Mouse (Mus musculus) limb, embryonic 15.5 days (tissue): Measurements from ENCODE around the gene Olfr644. TPM values are rescaled to one million over a fixed set of nuclear protein-coding genes. Genes with fewer than 3 reads are reported as not detected.

Experiments
- ATAC-seq: fragments of 200-750 bp; cut with Nextera tagmentation; 2 replicates; pipeline ENCODE4 v1.8.0; 2017; ENCODE audit warnings: low read depth, moderate TSS enrichment; ENCODE audit not compliant: insufficient number of reproducible peaks, low FRiP score, low TSS enrichment
- H3K27ac ChIP-seq: fragments of 300-500 bp; sonication (generic); 2 replicates; pipeline ENCODE4 v1.5.1; 2015; ENCODE audit warnings: moderate library complexity, mild to moderate bottlenecking, inconsistent platforms
- H3K27me3 ChIP-seq: fragments of 300-500 bp; sonication (generic); 2 replicates; pipeline ENCODE4 v1.6.1; 2015; ENCODE audit warnings: inconsistent platforms
- H3K36me3 ChIP-seq: fragments of 300-500 bp; sonication (generic); 2 replicates; pipeline ENCODE4 v1.6.1; 2015; ENCODE audit warnings: inconsistent platforms
- H3K4me1 ChIP-seq: fragments of 300-500 bp; sonication (generic); 2 replicates; pipeline ENCODE4 v1.6.1; 2015; ENCODE audit warnings: inconsistent platforms
- H3K4me2 ChIP-seq: fragments of 300-500 bp; sonication (generic); 2 replicates; pipeline ENCODE4 v1.6.1; 2015; ENCODE audit warnings: mild to moderate bottlenecking, inconsistent platforms
- H3K4me3 ChIP-seq: fragments of 300-500 bp; sonication (generic); 2 replicates; pipeline ENCODE4 v1.5.1; 2015; ENCODE audit warnings: mild to moderate bottlenecking, inconsistent platforms
- H3K9ac ChIP-seq: fragments of 300-500 bp; sonication (generic); 2 replicates; pipeline ENCODE4 v1.6.1; 2015; ENCODE audit warnings: inconsistent platforms
- H3K9me3 ChIP-seq: fragments of 300-500 bp; sonication (generic); 2 replicates; pipeline ENCODE4 v1.6.1; 2016; ENCODE audit warnings: inconsistent platforms
- WGBS: fragments of 180-500 bp; shearing (Covaris S2); methylation state at CpG from one replicate; pipeline ENCODE4 v1.1.7; 2015; 5-methylcytosine and 5-hydroxymethylcytosine counted together
- polyA plus RNA-seq: library from polyadenylated mRNA; unstranded; fragments of >200 nt; fragmentation: Nextera tagmentation; extraction: Ambion mirVana; gene quantifications from 2 replicates; pipeline ENCODE4 v1.2.1, GENCODE M21; 2015

The Olfr644 gene
- not detected in 2 replicates for polyA plus RNA-seq

DNA sequence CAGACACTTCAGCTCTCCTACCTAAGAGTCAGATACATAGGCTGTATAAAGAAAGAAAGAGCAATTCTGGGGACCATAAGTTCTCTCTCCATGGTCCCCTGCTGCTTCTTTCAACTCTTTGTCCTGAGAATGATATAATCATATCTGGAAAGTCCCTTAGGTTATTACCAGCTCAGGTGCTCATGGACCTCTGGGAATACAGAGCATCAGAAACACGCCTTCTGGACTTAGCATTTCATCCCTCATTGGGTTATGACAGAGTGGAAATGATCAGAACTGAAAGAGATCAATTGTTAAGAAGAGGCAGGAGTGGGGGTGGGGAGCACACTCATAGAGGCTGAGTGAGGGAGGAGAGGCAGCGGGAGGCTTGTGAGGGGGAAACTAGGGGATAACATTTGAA, at the start of gene Olfr644:
Gene Olfr644 (minus strand): TSS at position 101 of the 400 bp plus-strand sequence.
- WGBS, result 63% methylated on average over 2 of the region's 2 CpGs
- H3K4me1 ChIP-seq, result no peaks in the 10 kb centered on the region
- no peak within 1 kb of the TSS for H3K4me2 ChIP-seq
- H3K9ac ChIP-seq, result no peak within 1 kb of the TSS
- H3K36me3 ChIP-seq, result no peaks in the 10 kb centered on the region
- no peaks in the 10 kb centered on the region for H3K9me3 ChIP-seq
- H3K4me3 ChIP-seq, result no peak within 1 kb of the TSS
- ATAC-seq, result no peak
- no peak within 1 kb of the TSS for H3K27ac ChIP-seq
- no peaks in the 10 kb centered on the region for H3K27me3 ChIP-seq

DNA sequence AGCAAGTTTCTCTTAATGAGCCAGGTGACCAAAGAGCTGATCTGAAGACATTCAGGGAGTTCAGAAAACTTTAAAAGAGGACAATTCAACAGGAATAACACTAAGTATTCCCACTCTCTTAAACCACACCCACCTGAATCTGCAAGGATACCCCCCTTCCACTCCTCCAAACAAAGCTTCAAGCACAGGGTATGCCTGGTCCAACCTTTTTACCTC, 33.0 kb upstream of the Olfr644 start, which contains the start of gene Olfr646:
Gene Olfr646 (plus strand): TSS at position 117 of the 216 bp plus-strand sequence.
- no peak within 1 kb of the TSS for H3K4me3 ChIP-seq
- H3K4me1 ChIP-seq, result no peaks in the 10 kb centered on the region
- H3K36me3 ChIP-seq, result no peaks in the 10 kb centered on the region
- ATAC-seq, result no peak
- H3K4me2 ChIP-seq, result no peak within 1 kb of the TSS
- H3K9ac ChIP-seq, result no peak within 1 kb of the TSS
- H3K27me3 ChIP-seq, result no peaks in the 10 kb centered on the region
- no peak within 1 kb of the TSS for H3K27ac ChIP-seq
- H3K9me3 ChIP-seq, result no peaks in the 10 kb centered on the region

DNA sequence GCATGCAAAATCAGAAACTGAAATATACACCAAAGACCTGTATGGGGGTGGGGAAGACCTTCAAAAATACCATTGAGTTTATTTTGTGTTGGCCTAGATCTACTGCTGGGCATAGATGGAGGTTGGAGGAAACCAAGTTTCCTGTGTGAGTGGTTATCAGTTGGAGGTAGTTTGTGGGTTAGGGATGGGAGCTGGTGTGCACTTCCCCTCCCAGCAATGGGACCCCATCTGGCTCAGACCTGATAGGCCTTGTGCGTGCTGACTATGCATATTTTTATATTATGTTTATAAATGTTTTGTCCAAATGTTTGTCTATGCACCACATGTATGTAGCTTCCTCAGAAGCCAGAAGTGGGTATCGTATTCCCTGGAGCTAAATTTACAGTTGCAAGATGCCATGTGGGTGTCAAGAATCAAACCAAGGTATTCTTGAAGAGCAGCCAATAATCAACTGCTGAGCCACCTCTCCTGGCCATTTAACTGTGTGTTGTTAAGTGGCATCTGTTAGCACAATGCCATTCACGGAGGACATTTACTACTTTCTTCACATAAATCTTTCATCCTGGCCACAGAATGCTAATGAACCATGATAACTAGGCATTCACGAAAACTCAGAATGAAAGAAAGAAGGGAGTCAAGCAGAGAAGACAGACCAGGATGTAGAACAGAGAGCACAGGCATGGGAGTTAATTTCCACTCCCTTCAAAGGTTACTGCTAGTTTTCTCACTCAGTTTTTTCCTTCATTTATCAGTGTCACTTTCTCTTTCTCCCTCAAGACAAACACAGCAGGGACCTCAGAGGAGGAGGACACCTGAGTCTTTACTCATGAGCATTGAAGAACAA, 32.5 kb upstream of the Olfr644 start:
- H3K9ac ChIP-seq, result no peak overlapping the region
- H3K36me3 ChIP-seq, result no peaks in the 10 kb centered on the region
- no peak overlapping the region for H3K4me2 ChIP-seq
- no peak for ATAC-seq
- no peaks in the 10 kb centered on the region for H3K9me3 ChIP-seq
- H3K27ac ChIP-seq, result no peak overlapping the region
- no peaks in the 10 kb centered on the region for H3K27me3 ChIP-seq
- 37% methylated on average over 4 of the region's 4 CpGs for WGBS
- H3K4me1 ChIP-seq, result no peaks in the 10 kb centered on the region
- no peak overlapping the region for H3K4me3 ChIP-seq

DNA sequence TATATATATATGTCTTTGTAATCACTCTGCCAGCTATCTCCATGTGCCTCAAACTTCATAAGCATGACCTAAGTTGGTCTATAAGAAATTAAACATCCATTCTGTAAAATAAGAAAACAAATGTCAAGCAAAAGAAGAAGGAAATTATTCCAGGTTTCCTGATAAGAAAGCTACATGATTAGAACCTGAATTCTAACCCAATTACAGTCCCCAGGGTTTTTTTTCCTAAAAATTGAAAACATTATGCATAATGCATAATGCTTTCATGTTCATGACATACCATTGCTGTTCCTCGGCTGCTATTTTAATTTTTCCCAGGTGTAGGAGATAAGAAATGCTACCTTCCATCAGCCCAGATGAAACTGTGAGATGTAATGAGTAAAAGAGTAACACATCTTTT, 13.7 kb upstream of the Olfr644 start, which contains the start of gene Olfr645:
Gene Olfr645 (minus strand): TSS at position 101 of the 400 bp plus-strand sequence.
- WGBS, result 71% methylated on average over 1 of the region's 1 CpGs
- ATAC-seq, result no peak
- Histone ChIP-seq H3K27me3 (no peaks in the 10 kb centered on the region), H3K4me3 (no peak within 1 kb of the TSS), H3K36me3 (no peaks in the 10 kb centered on the region), H3K9ac (no peak within 1 kb of the TSS), H3K4me2 (no peak within 1 kb of the TSS), H3K27ac (no peak within 1 kb of the TSS), H3K9me3 (no peaks in the 10 kb centered on the region), H3K4me1 (no peaks in the 10 kb centered on the region)

DNA sequence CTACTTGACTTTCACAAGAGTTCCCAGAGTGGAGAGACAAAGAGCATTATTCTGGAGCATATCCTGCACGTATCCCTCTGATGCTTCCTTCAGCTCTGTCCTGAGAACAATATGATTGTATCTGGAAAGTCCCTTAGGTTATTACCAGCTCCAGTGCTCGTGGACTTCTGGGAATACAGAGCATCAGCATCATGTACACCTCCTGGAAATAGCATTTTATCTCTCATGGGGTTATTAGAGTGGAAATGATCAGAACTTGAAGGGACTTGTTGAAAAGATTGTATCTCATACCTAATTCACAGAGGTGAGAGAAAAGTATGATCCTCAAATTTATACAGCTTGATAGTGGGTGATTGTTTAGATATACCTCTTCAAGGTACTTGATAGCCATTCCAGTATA, 10.3 kb downstream of the Olfr644 start, which contains the start of gene 4930516K23Rik:
Gene 4930516K23Rik (minus strand): TSS at position 101 of the 400 bp plus-strand sequence.
- H3K9me3 ChIP-seq, result no peaks in the 10 kb centered on the region
- no peak within 1 kb of the TSS for H3K4me3 ChIP-seq
- no peaks in the 10 kb centered on the region for H3K27me3 ChIP-seq
- H3K9ac ChIP-seq, result no peak within 1 kb of the TSS
- no peak within 1 kb of the TSS for H3K4me2 ChIP-seq
- no peak within 1 kb of the TSS for H3K27ac ChIP-seq
- WGBS, result 51% methylated on average over 2 of the region's 2 CpGs
- ATAC-seq, result no peak
- H3K36me3 ChIP-seq, result no peaks in the 10 kb centered on the region
- no peaks in the 10 kb centered on the region for H3K4me1 ChIP-seq

DNA sequence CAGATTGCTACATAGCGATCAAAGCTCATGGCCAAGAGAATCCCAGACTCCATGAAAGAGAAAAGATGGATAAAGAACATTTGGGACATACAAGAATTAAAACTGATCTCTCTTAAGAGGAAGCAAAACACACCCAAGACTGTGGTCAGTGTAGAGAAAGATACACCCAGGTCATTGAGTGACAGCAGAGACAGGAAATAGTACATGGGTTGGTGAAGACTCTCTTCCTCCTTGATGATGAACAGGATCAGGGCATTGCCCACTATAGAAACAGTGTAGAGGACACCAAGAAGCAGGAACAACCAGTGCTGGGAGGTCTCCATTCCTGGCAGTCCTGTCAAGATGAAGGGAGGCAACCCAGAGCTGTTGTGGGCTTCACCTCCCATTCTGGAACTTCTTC, 12.5 kb downstream of the Olfr644 start:
- ATAC-seq, result no peak
- Histone ChIP-seq H3K27ac (no peak overlapping the region), H3K4me2 (no peak overlapping the region), H3K9ac (no peak overlapping the region), H3K27me3 (no peaks in the 10 kb centered on the region), H3K9me3 (no peaks in the 10 kb centered on the region), H3K36me3 (no peaks in the 10 kb centered on the region), H3K4me1 (no peaks in the 10 kb centered on the region), H3K4me3 (no peak overlapping the region)
- 84% methylated on average over 1 of the region's 1 CpGs for WGBS

DNA sequence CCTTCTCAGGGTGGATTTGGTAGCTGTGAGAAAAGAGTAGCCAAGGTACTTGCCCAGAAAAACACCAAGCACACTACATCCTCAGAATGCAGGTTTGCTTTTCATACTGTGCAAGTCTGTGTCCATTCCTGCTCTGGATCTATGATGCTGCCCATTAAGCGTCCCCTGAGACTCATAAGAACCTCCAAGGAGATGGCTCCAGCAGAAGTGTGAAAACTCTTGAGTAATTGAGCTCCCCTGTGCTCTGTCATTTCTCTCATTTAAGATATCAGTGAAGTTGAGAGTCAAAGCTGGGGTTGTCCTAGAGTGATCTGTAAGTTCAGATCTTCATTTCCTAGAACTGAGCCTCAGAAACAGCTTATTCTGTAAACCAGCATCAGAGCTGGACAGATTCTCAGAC, 19.1 kb downstream of the Olfr644 start, which contains the start of gene Olfr642:
Gene Olfr642 (minus strand): TSS at position 101 of the 400 bp plus-strand sequence.
- no peaks in the 10 kb centered on the region for H3K4me1 ChIP-seq
- no peak within 1 kb of the TSS for H3K4me3 ChIP-seq
- no peak within 1 kb of the TSS for H3K4me2 ChIP-seq
- ATAC-seq, result no peak
- WGBS, result 63% methylated on average over 1 of the region's 1 CpGs
- no peak within 1 kb of the TSS for H3K9ac ChIP-seq
- no peak within 1 kb of the TSS for H3K27ac ChIP-seq
- no peaks in the 10 kb centered on the region for H3K9me3 ChIP-seq
- H3K36me3 ChIP-seq, result no peaks in the 10 kb centered on the region
- H3K27me3 ChIP-seq, result no peaks in the 10 kb centered on the region

DNA sequence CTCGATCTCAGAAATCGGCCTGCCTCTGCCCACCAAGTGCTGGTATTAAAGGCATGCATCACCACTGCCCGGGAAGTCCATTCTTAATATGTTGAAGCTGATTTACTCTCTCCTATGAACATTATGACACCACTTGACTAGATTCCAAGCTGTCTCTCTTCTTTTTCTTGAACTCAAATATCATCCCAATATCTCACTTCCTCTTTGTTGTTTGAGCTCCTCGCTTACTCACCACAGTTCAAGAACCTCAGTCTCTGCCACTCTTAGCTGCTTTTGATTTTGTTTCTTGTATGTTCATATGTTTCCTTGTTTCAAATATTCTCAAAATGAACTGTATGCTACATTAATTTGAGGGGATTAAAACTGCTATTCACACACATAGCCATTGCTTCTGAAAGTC, 20.9 kb downstream of the Olfr644 start:
- WGBS, result 89% methylated on average over 4 of the region's 4 CpGs
- H3K4me1 ChIP-seq, result no peaks in the 10 kb centered on the region
- ATAC-seq, result no peak
- H3K4me3 ChIP-seq, result no peak overlapping the region
- H3K27me3 ChIP-seq, result no peaks in the 10 kb centered on the region
- no peak overlapping the region for H3K9ac ChIP-seq
- no peaks in the 10 kb centered on the region for H3K9me3 ChIP-seq
- no peaks in the 10 kb centered on the region for H3K36me3 ChIP-seq
- H3K27ac ChIP-seq, result no peak overlapping the region
- H3K4me2 ChIP-seq, result no peak overlapping the region

DNA sequence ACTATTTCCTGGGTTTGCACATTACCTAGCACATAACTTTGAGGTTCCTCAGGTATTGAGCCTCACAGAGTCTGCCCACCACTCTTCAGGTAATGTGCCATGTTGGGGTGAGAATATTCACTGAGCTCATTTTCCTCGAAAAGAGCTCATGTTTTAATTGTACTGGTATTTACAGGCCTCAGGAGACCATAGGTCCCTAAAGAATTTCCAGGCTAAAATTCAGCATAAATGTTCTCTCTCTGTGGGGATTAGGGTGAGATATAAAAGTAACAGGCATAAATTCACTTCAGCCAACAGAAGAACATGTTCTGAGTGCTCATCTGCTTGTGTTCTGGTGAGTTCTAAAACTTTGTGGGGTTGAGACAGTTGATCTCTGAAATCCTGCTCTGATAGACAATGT, 36.5 kb downstream of the Olfr644 start, which contains the start of gene Olfr641:
Gene Olfr641 (plus strand): TSS at position 301 of the 400 bp plus-strand sequence.
- no peaks in the 10 kb centered on the region for H3K9me3 ChIP-seq
- no peak for ATAC-seq
- no peaks in the 10 kb centered on the region for H3K27me3 ChIP-seq
- WGBS, result 60% methylated on average over 1 of the region's 1 CpGs
- H3K4me2 ChIP-seq, result no peak within 1 kb of the TSS
- H3K27ac ChIP-seq, result no peak within 1 kb of the TSS
- H3K4me3 ChIP-seq, result no peak within 1 kb of the TSS
- no peak within 1 kb of the TSS for H3K9ac ChIP-seq
- no peaks in the 10 kb centered on the region for H3K36me3 ChIP-seq
- no peaks in the 10 kb centered on the region for H3K4me1 ChIP-seq

DNA sequence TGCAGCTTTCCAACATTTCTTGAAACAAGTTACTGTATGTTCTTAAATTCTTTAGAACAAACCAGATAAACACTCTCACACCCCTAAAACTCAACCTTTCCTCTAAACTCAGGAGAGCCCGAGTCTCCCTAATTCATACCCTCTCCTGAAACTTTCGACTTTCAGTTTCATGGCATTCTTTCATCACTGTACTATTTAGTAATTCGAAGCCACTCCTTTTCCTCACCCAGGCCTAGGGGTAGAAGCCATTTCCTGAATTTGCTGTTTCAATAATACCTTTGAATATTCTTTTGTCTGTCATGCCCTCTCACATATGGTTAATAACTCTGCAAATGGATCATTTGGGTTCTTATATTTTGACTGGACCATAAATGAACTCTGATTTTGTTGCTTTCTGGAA, 44.7 kb downstream of the Olfr644 start:
- no peaks in the 10 kb centered on the region for H3K4me1 ChIP-seq
- H3K9ac ChIP-seq, result no peak overlapping the region
- 72% methylated on average over 3 of the region's 3 CpGs for WGBS
- no peaks in the 10 kb centered on the region for H3K9me3 ChIP-seq
- no peak overlapping the region for H3K27ac ChIP-seq
- no peaks in the 10 kb centered on the region for H3K27me3 ChIP-seq
- no peak overlapping the region for H3K4me2 ChIP-seq
- no peak overlapping the region for H3K4me3 ChIP-seq
- no peak for ATAC-seq
- no peaks in the 10 kb centered on the region for H3K36me3 ChIP-seq

DNA sequence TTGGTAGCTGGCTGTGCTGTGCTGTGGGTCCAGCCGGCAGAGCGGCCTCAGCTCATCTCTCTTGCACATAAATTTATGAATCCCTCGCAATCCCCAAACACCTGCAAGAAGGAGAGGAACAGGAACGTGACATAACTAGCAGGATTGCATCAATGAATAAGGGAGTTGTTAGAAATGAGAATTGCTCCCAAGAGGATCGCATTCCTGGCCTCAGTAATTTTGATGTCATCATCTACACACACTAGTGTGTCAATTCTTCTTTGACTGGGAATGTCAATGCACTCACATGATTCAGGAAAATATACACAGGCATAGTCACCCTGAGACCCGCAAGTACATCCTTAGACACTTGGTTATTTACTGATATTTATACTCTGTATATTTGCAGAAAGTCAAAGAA, 46.2 kb downstream of the Olfr644 start, which contains the start of gene Olfr640:
Gene Olfr640 (minus strand): TSS at position 101 of the 400 bp plus-strand sequence.
- Histone ChIP-seq H3K4me3 (no peak within 1 kb of the TSS), H3K9ac (no peak within 1 kb of the TSS), H3K27ac (no peak within 1 kb of the TSS), H3K4me2 (no peak within 1 kb of the TSS), H3K9me3 (no peaks in the 10 kb centered on the region), H3K4me1 (no peaks in the 10 kb centered on the region), H3K36me3 (no peaks in the 10 kb centered on the region), H3K27me3 (no peaks in the 10 kb centered on the region)
- 82% methylated on average over 6 of the region's 6 CpGs for WGBS
- no peak for ATAC-seq

DNA sequence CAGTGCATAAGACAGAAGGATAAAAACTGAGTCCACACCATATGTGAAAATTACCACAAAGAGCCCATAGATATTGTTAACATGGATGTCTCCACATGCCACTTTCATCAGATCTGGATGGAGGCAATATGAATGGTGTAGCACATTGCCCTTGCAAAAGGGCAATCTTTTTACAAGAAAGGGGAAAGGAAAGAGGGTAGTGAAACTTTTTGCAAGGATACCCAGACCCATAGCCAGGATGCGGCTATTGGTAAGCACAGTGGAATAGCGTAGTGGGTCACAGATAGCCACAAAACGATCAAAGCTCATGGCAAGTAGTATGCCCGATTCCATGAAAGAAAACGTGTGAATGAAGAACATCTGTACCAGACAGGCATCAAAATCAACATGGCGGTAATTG, 50.0 kb downstream of the Olfr644 start:
- Histone ChIP-seq H3K27me3 (no peaks in the 10 kb centered on the region), H3K9ac (no peak overlapping the region), H3K27ac (no peak overlapping the region), H3K9me3 (no peaks in the 10 kb centered on the region), H3K4me3 (no peak overlapping the region), H3K36me3 (no peaks in the 10 kb centered on the region), H3K4me1 (no peaks in the 10 kb centered on the region), H3K4me2 (no peak overlapping the region)
- no peak for ATAC-seq
- 90% methylated on average over 6 of the region's 6 CpGs for WGBS
